Mouse (Mus musculus) testis, adult 2 months (tissue): ENCODE measurements around the gene Zfp536.

ENCODE experiments used
- CTCF ChIP-seq: fragments of 200-500 bp; IDR thresholded peaks from 2 replicates; pipeline ENCODE4 v1.5.1; 2012; ENCODE audit warnings: low read depth, mild to moderate bottlenecking, inconsistent platforms, low read length, moderate library complexity; ENCODE audit not compliant: control insufficient read depth, insufficient read depth, insufficient replicate concordance
- POLR2A ChIP-seq: fragments of 200-500 bp; IDR thresholded peaks from 2 replicates; pipeline ENCODE4 v1.6.1; 2012; ENCODE audit warnings: low read depth, mild to moderate bottlenecking, inconsistent platforms, low read length, moderate library complexity; ENCODE audit not compliant: control insufficient read depth

GRCm38 (mm10) chr7:37704464-37704863, 69.0 kb downstream of the Zfp536 start:
- TF ChIP-seq CTCF = no peak
- no peak for TF ChIP-seq POLR2A
